ENCODE assay signal across 8 mouse cellular contexts in the genomic region with DNA sequence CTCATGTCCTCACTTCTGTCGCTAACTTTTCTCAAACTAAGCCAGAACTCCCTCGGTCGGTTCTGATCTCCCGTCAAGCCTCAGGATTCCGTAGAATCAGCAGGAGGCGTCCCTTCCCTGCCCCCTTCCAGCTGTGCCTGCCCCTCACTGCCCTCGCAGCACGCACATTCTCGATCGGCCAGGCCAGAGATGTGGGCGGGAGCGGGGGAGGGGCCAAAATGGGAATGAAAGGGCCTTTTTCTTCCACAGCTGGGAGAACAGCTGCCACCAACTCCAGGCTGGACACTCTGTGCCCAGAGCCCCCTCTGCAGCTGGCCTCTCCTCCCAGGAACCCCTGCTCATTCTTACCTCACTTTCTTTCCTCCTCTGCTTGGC. TPM values are rescaled to one million over a fixed set of nuclear protein-coding genes. Genes with fewer than 3 reads are reported as not detected.
A peak's percentile ranks its signal among the peaks of the same experiment; 100 is the strongest.
DNase-seq lines count a peak whose midpoint lies in the region; ATAC-seq lines count a peak whose summit lies in the region.

No protein-coding gene starts in this region.

- H3K27me3 ChIP-seq in intestine, embryonic 16.5 days (replicated peaks; ENCODE audit: control insufficient read depth, insufficient read depth, low read length) = no peaks in the 10 kb centered on the region
- H3K27me3 ChIP-seq in stomach, embryonic 14.5 days (ENCODE audit: control insufficient read depth, insufficient read depth, low read length) = no peaks in the 10 kb centered on the region

- H3K9me3 ChIP-seq in intestine, embryonic 16.5 days (ENCODE audit: control insufficient read depth, low read length) = no peaks in the 10 kb centered on the region
- no peaks in the 10 kb centered on the region for H3K9me3 ChIP-seq in stomach, embryonic 14.5 days (ENCODE audit: control insufficient read depth, low read depth, low read length)

- H3K27ac ChIP-seq in intestine, embryonic 16.5 days (ENCODE audit: low read length) = peak overlapping the region; percentile 100
- H3K27ac ChIP-seq in stomach, embryonic 14.5 days (ENCODE audit: low read length) = peak overlapping the region; percentile 100

- intact Hi-C loops in left cerebral cortex, postnatal 4 days (cut with DNase I) = no loop called here

- 1% methylated on average over 12 of the region's 12 CpGs for WGBS in intestine, embryonic 16.5 days
- WGBS in stomach, embryonic 14.5 days = 0% methylated on average over 12 of the region's 12 CpGs

- no peak for ATAC-seq in cerebellum, adult (ENCODE audit: insufficient number of reproducible peaks, low FRiP score, low TSS enrichment)
- peak; percentile 24 for ATAC-seq in granulocyte monocyte progenitor cell, adult 5-6 weeks (replicated peaks; ENCODE audit: poor library complexity, severe bottlenecking)
- peak; percentile 81 for ATAC-seq in intestine, embryonic 16.5 days
- peak; percentile 40 for ATAC-seq in megakaryocyte progenitor cell, adult 5-6 weeks (replicated peaks; ENCODE audit: poor library complexity)
- ATAC-seq in stomach, embryonic 14.5 days (ENCODE audit: insufficient number of reproducible peaks, insufficient read depth, low FRiP score, low read depth) = peak; percentile 80

- DNase-seq in cerebellum, adult 9-11 months = peak; percentile 54
- peak; percentile 96 for DNase-seq in embryo, embryonic 9.5 days (ENCODE audit: extremely low spot score)
- DNase-seq in left cerebral cortex, postnatal 4 days = peak; percentile 65

- peak overlapping the region; percentile 87 for H3K9ac ChIP-seq in intestine, embryonic 16.5 days (ENCODE audit: low read depth, low read length)
- peak overlapping the region; percentile 89 for H3K9ac ChIP-seq in stomach, embryonic 14.5 days (replicated peaks; ENCODE audit: low read depth, low read length)

- H3K4me1 ChIP-seq in intestine, embryonic 16.5 days (ENCODE audit: control insufficient read depth, insufficient read depth, low read length) = peaks cover 39% of the 10 kb centered on the region
- peaks cover 30% of the 10 kb centered on the region for H3K4me1 ChIP-seq in stomach, embryonic 14.5 days (ENCODE audit: control insufficient read depth, insufficient read depth, low read length)

- H3K4me2 ChIP-seq in intestine, embryonic 16.5 days (ENCODE audit: low read depth, low read length) = peak overlapping the region; percentile 81
- peak overlapping the region; percentile 74 for H3K4me2 ChIP-seq in stomach, embryonic 14.5 days (replicated peaks; ENCODE audit: low read depth, low read length)

- no peaks in the 10 kb centered on the region; the same call in 1 of the 2 replicates for H3K36me3 ChIP-seq in intestine, embryonic 16.5 days (ENCODE audit: control insufficient read depth, insufficient read depth, low read length)
- H3K36me3 ChIP-seq in stomach, embryonic 14.5 days (ENCODE audit: control insufficient read depth, insufficient read depth, low read length) = no peaks in the 10 kb centered on the region

- peak overlapping the region; percentile 58 for H3K4me3 ChIP-seq in intestine, embryonic 16.5 days (ENCODE audit: low read length)
- peak overlapping the region; percentile 48 for H3K4me3 ChIP-seq in stomach, embryonic 14.5 days (ENCODE audit: low read depth, low read length)

RNA-seq across cellular contexts. Expression of a gene that starts 2.3 kb away (rescaled TPM):
- 5.1 and 8.7 TPM in 2 replicates for total RNA-seq in granulocyte monocyte progenitor cell, adult 5-6 weeks (2014; fragmentation: Nextera tagmentation)
- 2.1 and 5.0 TPM in 2 replicates for total RNA-seq in granulocyte monocyte progenitor cell, adult 5-6 weeks (2017)
- 24.4 and 26.1 TPM in 2 replicates for polyA plus RNA-seq in intestine, embryonic 16.5 days (2015; fragmentation: Nextera tagmentation; extraction: Ambion mirVana)
- 10 to 100 TPM; 12.3 to 15.2 TPM for total RNA-seq in left cerebral cortex, postnatal 4 days (2021)
- 1.9 and 2.4 TPM in 2 replicates for total RNA-seq in megakaryocyte progenitor cell, adult 5-6 weeks (2015)
- 2.2 and 2.4 TPM in 2 replicates for total RNA-seq in megakaryocyte progenitor cell, adult 5-6 weeks (2017)
- polyA plus RNA-seq in stomach, embryonic 14.5 days (2014; fragmentation: Nextera tagmentation; extraction: Ambion mirVana) = 18.8 and 19.2 TPM in 2 replicates

RNA-seq across cellular contexts. Expression of a gene that starts 12.3 kb away (rescaled TPM):
- total RNA-seq in granulocyte monocyte progenitor cell, adult 5-6 weeks (2014; fragmentation: Nextera tagmentation) = 17.2 and 22.8 TPM in 2 replicates
- 32.9 and 47.6 TPM in 2 replicates for total RNA-seq in granulocyte monocyte progenitor cell, adult 5-6 weeks (2017)
- 8.2 and 8.8 TPM in 2 replicates for polyA plus RNA-seq in intestine, embryonic 16.5 days (2015; fragmentation: Nextera tagmentation; extraction: Ambion mirVana)
- 10 to 100 TPM; 24.9 to 26.4 TPM for total RNA-seq in left cerebral cortex, postnatal 4 days (2021)
- total RNA-seq in megakaryocyte progenitor cell, adult 5-6 weeks (2015) = 20.7 and 24.4 TPM in 2 replicates
- 35.5 and 44.4 TPM in 2 replicates for total RNA-seq in megakaryocyte progenitor cell, adult 5-6 weeks (2017)
- 13.6 and 16.5 TPM in 2 replicates for polyA plus RNA-seq in stomach, embryonic 14.5 days (2014; fragmentation: Nextera tagmentation; extraction: Ambion mirVana)

RNA-seq across cellular contexts. Expression of a gene that starts 16.2 kb away (rescaled TPM):
- total RNA-seq in granulocyte monocyte progenitor cell, adult 5-6 weeks (2014; fragmentation: Nextera tagmentation) = 31.4 and 38.9 TPM in 2 replicates
- total RNA-seq in granulocyte monocyte progenitor cell, adult 5-6 weeks (2017) = 77.6 and 91.3 TPM in 2 replicates
- polyA plus RNA-seq in intestine, embryonic 16.5 days (2015; fragmentation: Nextera tagmentation; extraction: Ambion mirVana) = 94.4 and 95.5 TPM in 2 replicates
- total RNA-seq in left cerebral cortex, postnatal 4 days (2021) = 10 to 100 TPM; 60.3 to 68.7 TPM
- total RNA-seq in megakaryocyte progenitor cell, adult 5-6 weeks (2015) = 25.8 and 27.8 TPM in 2 replicates
- total RNA-seq in megakaryocyte progenitor cell, adult 5-6 weeks (2017) = 85.0 and 96.7 TPM in 2 replicates
- polyA plus RNA-seq in stomach, embryonic 14.5 days (2014; fragmentation: Nextera tagmentation; extraction: Ambion mirVana) = 91.3 and 99.6 TPM in 2 replicates

RNA-seq across cellular contexts. Expression of a gene that starts 18.6 kb away (rescaled TPM):
- total RNA-seq in granulocyte monocyte progenitor cell, adult 5-6 weeks (2014; fragmentation: Nextera tagmentation) = not detected in 2 replicates
- total RNA-seq in granulocyte monocyte progenitor cell, adult 5-6 weeks (2017) = 0.04 TPM in 1 of 2 replicates, not detected in the other
- polyA plus RNA-seq in intestine, embryonic 16.5 days (2015; fragmentation: Nextera tagmentation; extraction: Ambion mirVana) = 2.9 and 4.6 TPM in 2 replicates
- total RNA-seq in left cerebral cortex, postnatal 4 days (2021) = 10 to 100 TPM; 20.1 to 24.3 TPM
- total RNA-seq in megakaryocyte progenitor cell, adult 5-6 weeks (2015) = 0.57 TPM in 1 of 2 replicates, not detected in the other
- under 0.01 and 0.14 TPM in 2 replicates for total RNA-seq in megakaryocyte progenitor cell, adult 5-6 weeks (2017)
- 5.3 and 5.8 TPM in 2 replicates for polyA plus RNA-seq in stomach, embryonic 14.5 days (2014; fragmentation: Nextera tagmentation; extraction: Ambion mirVana)

RNA-seq across cellular contexts. Expression of a gene that starts 18.6 kb away (rescaled TPM):
- 0.51 TPM in 1 of 2 replicates, not detected in the other for total RNA-seq in granulocyte monocyte progenitor cell, adult 5-6 weeks (2014; fragmentation: Nextera tagmentation)
- not detected in 2 replicates for total RNA-seq in granulocyte monocyte progenitor cell, adult 5-6 weeks (2017)
- 1.9 and 2.4 TPM in 2 replicates for polyA plus RNA-seq in intestine, embryonic 16.5 days (2015; fragmentation: Nextera tagmentation; extraction: Ambion mirVana)
- total RNA-seq in left cerebral cortex, postnatal 4 days (2021) = 10 to 100 TPM; 13.3 to 16.9 TPM
- not detected in 2 replicates for total RNA-seq in megakaryocyte progenitor cell, adult 5-6 weeks (2015)
- total RNA-seq in megakaryocyte progenitor cell, adult 5-6 weeks (2017) = not detected in 2 replicates
- 0.77 and 1.2 TPM in 2 replicates for polyA plus RNA-seq in stomach, embryonic 14.5 days (2014; fragmentation: Nextera tagmentation; extraction: Ambion mirVana)
